Mouse (Mus musculus) frontal cortex, adult (tissue): ENCODE data around the gene Adamts1.
A peak's percentile ranks its signal among the peaks of the same experiment; 100 is the strongest.

Experiments
- ATAC-seq: cut with Nextera tagmentation; 2 replicates; pipeline ENCODE4 v1.9.2; 2017; ENCODE audit warnings: mild to moderate bottlenecking, moderate library complexity, mixed read lengths; ENCODE audit not compliant: low TSS enrichment

Gene Adamts1

DNA sequence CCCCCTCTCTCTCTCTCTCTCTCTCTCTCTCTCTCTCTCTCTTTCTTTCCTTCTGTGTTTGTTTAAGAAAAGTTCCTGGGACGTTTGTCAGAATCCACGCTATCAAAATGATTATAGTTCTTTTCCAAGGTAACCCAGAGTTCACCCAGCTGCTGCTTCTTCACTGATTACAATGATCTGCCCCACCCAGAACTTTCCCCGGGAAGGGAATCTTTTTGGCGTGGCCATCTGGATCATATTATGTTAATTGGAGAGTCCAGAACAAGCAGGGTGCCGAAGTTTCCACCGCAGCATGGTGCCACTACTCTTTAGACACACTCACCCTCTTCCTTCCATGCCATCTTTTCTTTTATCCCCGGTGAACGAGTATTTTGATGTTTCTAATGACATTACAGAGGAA is 37.2 kb downstream of the Adamts1 start:
- ATAC-seq: no peak

DNA sequence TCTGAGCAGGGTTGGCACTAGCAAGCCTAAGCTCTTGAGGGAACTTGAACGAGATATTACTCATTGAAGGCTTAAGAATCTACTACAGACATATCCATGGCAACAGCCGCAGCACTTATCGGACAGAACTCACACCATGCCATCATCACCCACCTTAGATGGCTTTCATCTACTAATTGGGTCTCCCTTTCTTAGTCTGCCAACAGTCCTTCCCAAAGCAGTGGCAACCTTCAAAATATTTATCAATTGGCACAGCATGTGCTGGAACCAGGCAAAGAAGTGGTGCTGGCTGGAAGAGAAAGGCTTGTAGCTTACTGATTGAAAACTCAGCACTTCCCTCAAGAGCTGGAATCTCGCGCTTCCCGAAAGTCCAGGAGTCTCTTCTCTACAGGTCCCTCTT is 37.7 kb downstream of the Adamts1 start:
- no peak for ATAC-seq

DNA sequence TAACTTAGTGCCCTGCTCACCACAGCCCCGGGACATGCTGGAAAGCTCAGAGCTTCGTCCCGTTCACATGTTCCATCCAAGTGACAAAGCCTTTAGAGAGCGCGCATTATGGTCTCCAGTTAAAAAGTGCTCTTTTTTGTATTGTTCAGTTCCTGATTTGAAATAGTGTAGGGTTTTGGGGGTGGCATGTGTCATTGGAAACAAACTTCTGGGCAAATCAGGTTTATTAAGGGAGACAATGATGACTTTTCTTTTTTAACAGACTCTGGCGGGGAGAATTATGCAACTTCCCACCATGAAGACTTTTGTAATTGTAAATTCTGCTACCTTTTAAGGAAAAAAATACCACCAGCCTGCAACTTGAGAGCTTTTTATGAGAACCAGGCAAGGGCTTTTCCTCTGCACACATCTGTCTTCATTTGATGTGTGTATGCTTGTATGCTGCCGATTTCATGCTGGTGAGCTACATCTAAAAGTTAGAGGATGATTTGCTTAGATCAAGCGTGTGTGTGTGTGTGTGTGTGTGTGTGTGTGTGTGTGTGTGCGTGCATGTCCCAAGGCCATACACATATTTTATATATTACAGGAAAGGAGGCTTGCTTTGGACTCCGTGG is 40.8 kb downstream of the Adamts1 start:
- no peak for ATAC-seq

DNA sequence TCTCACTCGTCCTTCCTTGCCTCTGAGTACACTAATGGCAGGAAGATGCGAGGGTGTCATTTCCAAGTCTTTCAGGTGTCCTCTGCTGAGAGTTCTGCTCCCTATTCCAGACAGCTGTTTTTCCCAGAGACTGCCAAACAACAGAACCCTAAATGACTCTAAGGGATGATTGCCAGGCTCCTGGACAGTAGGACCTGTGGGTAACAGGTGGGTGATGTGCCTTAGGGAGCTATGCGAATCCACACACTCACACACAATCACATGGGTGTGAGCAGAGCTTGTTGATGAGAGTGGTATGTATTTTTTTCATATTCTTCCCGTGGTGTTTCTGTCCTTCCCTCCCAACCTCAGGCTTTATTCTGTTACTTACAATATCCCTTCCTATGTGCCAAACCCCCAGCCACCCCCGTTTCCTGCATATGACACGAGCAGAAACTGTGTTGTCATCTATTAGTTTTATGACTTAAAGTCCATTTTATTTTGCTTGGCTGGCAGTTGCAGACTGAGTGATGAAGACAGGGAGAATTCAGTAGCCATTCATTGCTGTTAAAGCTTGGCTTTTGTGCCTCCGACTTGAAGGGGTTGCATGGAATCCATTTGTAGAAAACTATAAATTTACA is 41.8 kb downstream of the Adamts1 start:
- ATAC-seq: no peak

DNA sequence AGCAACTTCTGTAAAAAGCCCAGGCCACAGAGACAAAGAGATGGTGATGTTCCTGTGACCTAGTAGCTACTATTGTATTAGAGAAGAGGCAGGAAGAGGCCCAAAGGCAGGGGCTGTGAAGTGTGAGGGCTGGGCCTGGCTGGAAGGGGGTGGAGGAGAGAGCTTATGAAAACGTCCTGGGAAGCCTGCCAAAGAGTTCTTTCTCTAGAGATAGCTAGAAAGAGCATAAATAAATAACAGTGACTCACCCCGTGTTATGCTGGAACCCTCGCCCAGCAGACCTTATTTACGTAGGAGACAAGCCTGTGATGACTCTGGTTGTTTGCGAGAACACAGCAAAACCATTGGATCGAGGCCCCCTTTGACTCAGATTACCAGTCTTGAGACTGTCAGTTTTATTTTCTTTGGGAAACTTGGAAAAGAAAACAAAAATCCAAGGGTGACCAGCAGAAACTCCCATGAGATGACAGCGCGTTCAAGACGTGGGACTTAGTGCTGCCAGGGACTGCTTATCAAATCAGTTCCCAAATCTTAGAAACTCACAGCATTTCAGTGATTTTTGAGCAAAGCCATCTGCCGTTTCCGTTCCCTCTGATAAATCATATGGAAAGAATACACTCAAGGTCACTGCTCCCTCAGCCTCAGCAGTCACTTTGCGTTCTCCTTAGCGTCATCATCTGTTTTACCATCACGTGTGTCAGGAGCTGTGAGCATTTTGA is 46.7 kb downstream of the Adamts1 start:
- ATAC-seq: peak; percentile 94

DNA sequence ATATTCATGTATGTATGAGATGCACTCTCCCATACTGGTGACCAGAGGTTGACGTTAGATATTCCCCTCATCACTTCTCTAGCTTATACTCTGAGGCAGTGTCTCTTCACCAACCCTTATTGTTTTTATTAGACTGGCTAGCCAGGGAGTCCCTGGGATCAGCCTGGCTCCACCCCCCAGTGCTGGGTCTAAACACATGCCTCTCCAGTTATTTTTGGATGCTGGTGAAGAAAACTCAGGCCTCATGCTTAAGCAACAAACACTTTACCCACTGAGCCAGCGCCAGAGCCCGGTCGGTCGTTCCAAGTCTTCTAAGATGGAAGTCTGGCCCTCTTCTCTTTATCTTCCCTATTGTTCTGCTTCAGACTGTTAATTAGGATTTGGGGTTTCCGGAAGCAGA is 53.6 kb downstream of the Adamts1 start:
- no peak for ATAC-seq

DNA sequence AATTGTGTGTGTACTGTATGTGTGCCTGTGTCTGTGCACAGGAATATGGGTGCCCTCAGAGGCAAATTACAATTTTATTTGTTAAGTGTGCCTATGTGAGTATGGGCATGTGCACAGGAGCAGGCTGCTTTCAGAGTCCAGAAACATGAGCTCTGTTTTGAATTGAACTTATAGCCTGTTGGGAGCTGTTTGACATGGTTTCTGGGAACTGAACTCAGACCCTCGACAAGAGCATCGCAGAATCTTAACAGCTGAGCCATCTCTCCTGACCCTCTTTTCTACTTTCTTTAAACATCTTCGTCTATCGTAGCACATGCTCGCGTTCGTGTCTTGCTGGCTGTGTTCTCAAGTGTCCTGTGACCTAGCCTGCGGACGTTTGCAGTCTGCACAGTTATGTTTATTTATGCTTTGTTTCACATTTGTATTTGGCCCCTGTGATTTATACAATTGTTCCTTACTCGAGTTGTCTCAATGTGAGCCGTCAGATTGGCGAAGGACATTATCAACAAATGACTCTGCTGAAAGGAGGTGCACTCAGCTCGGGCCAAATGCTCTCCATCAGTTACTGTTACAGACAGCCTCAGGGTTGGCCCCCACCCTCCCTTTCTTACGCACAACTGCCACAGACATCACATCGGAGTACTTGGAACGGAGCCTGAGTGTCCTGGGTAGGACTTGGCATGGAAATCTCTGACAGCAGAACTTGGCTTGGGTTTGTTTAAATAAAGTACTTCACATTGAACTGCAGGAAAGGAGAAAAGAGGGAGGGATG is 55.1 kb downstream of the Adamts1 start:
- no peak for ATAC-seq

DNA sequence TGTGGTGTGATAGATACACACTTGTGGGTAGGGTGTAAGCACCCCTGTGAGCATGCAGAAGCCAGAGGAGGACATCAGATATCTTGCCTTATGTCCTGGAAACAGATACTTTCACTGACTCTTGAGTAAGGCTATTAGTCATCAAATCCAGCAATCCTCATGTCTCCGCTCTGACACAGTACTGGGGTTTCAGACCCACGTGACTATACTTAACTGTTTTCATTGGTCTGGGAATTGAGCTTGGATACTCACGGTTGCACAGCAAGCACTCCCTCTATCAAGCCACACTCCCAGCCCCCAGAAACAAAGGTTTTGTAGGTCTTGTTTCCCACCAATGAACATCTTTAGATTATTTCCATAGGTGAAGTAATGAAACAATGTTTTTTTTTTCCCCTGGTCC is 56.5 kb downstream of the Adamts1 start:
- no peak for ATAC-seq
